Mouse (Mus musculus): ENCODE results near the gene Gpr87.
A peak's percentile ranks its signal among the peaks of the same experiment; 100 is the strongest.

The Gpr87 gene

GRCm38 (mm10) chr3:59194938-59195337 is at the start of gene Gpr87:
Gpr87 (minus strand) TSS chr3:59195104.
- DNase-seq (ENCODE audit: low read depth), result no peak

GRCm38 (mm10) chr3:59243384-59243783 is 48.5 kb upstream of the Gpr87 start:
- no peak for DNase-seq (ENCODE audit: low read depth)

DNA sequence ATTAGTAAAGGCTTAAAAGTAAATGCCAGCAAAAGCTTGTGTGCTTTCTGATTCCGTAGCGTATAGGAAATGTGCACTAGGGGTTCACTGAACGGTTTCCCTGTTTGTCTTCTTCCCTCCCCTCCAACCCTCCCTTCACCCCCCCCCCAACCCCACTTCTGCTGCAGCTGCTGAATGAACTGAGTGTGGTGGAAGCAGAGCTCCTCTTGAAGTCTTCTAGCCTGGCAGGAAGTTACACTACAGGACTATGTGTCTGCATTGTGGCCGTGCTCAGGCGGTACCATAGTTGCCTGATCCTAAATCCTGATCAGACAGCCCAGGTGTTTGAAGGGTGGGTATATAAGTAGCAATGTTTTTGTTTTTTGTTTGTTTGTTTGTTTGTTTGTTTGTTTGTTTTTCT is 40.0 kb upstream of the Gpr87 start:
- peak; percentile 73 for DNase-seq (ENCODE audit: low read depth)

- DNase-seq (ENCODE audit: low read depth), result peak; percentile 44
These were observed 36.0 kb upstream of the Gpr87 start for GRCm38 (mm10) chr3:59230912-59231311.

GRCm38 (mm10) chr3:59228730-59229551 is 34.0 kb upstream of the Gpr87 start:
- DNase-seq (ENCODE audit: low read depth), result peak; percentile 69

DNA sequence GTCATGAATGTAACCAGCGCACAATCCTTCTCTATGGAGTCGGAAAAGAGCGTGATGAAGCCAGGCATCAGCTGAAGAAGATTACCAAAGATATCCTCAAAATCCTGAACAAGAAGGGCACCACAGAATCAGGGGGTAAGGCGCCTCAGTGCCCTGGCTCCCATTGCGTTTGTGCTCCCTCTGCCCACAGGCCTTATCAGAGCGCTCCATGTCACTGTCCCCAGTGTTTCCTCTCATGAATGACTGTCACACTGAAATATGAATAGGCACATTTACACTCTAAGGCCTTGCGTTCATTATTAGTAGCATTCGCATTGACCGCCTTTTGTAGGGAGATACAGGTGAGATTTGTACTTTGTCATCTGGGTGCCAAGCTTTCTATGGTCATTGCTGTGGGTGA is 32.8 kb upstream of the Gpr87 start:
- DNase-seq (ENCODE audit: low read depth), result no peak

GRCm38 (mm10) chr3:59225411-59225810 is 30.5 kb upstream of the Gpr87 start:
- no peak for DNase-seq (ENCODE audit: low read depth)

DNA sequence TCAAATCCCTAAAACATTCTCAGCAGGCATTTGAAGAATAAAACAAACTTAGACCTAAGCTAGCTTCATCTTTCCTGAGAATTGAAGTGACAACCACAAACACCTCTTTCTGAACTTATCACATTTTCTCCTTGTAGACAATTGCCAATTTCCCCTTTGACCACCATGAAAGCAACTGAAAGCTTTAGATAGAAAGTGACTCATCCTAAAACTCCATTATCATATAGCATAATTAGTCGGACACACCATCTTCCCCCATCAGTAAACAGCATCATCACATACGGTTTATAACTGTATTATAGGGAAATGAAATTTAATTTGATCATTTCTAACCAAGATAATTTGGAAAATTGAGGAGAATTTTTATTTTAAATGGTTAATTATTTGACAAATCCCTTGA is 27.4 kb upstream of the Gpr87 start:
- no peak for DNase-seq (ENCODE audit: low read depth)

DNA sequence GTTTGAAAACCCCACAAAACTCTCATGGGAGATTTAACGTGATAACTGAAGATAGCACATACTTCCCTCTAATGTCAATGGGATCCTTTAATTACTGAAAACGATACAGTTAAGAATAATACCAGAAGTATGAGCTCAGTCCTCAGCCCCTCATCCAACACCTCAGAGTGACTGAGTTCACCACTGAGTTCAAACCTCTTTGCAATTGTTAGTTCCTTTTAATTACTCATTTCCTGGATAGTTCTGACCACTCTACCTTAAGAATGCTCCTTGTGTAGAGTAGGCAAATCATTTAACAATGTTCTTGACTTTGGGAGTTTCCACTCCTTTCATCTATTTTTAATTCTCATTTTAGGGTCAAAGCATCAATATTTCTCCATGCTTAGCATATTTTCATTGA is 24.4 kb upstream of the Gpr87 start:
- no peak for DNase-seq (ENCODE audit: low read depth)

- DNase-seq (ENCODE audit: low read depth), result no peak
These were observed 22.3 kb upstream of the Gpr87 start for GRCm38 (mm10) chr3:59217211-59217610.

GRCm38 (mm10) chr3:59212404-59212803 is 17.5 kb upstream of the Gpr87 start:
- no peak for DNase-seq (ENCODE audit: low read depth)

DNA sequence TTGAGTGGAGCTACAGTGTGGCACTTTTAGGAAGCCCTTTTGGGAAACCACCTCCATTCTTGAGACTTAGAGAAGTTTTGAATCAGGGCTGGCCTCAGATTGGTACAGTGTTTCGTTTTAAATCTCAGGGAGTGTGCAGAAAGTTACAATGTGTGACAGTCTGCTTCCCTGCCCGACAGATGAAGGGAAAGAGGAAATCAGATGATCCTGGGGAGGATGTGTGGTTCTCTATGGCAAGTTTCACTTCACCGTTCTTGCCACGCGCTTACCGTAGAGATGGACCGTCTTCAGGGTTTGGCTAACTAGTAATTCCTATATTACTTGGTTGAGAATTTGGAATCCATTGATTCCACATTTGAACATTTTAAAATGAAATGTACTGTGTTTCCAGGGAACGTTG is 16.9 kb upstream of the Gpr87 start:
- no peak for DNase-seq (ENCODE audit: low read depth)

- no peak for DNase-seq (ENCODE audit: low read depth)
These were observed 15.8 kb upstream of the Gpr87 start, which contains the start of gene P2ry13 for GRCm38 (mm10) chr3:59210727-59211126. P2ry13 (minus strand) TSS chr3:59210882.

- no peak for DNase-seq (ENCODE audit: low read depth)
These were observed 15.2 kb upstream of the Gpr87 start for GRCm38 (mm10) chr3:59210089-59210488.

GRCm38 (mm10) chr3:59208650-59209548 is 14.0 kb upstream of the Gpr87 start:
- DNase-seq (ENCODE audit: low read depth), result peak; percentile 80

DNA sequence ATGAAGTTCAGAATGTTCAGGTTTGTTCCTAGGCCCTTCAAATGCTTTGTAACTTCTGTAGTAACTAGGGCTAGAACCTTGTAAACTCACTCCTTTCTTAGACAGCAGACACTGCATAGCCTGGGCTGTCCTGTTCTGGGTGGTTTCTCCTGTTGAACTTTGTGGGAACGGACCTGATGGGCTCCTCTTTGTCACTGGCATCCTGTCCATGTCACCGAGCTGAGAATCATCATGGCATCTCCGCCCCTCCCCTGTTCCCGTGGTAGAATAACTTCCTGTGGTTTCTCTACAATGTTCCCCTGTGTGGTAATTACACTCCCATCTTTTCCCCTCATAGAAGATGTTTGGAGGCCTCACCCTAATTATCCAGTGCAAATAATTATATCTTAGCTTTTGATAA is 11.0 kb upstream of the Gpr87 start:
- peak; percentile 59 for DNase-seq (ENCODE audit: low read depth)

GRCm38 (mm10) chr3:59204719-59205503 is 10.0 kb upstream of the Gpr87 start:
- DNase-seq (ENCODE audit: low read depth), result peak; percentile 11

DNA sequence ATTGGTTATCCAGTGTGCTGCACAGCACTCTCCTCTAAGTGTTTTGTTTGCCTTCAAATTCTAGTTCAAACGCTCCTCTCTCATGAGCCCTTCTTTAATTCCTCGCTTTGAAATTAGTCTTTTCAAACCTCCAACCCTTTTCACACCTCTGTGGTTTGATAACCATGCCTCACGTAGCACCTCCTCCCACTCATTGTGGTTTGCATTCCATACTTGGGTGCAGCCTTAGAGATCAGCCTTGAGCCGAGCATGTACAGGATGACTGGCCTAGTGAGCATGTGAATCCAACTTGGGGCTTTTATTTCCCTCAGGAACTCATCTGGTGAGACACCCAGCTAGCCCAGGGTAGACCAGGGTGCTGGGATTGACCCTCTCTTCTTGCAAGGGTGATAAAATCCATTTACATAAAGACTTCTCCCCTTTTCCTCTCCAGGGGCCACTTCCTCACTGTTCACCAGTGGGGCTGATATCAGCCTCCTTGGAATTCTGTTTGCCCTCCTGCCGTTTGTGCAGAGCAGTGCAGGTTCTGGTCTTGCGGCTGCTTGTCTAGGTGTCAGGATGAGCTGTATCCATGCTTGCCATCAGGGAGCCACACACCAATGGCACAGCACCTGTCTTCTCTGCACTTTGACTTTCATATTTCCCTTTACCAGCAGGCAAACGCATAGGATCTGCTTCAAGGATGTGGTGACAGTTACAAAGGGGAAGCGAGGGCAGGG is 9.1 kb upstream of the Gpr87 start:
- peak; percentile 49 for DNase-seq (ENCODE audit: low read depth)

- no peak for DNase-seq (ENCODE audit: low read depth)
These were observed 2.5 kb upstream of the Gpr87 start for GRCm38 (mm10) chr3:59197329-59197948.

- no peak for DNase-seq (ENCODE audit: low read depth)
These were observed 805 bp downstream of the Gpr87 start for GRCm38 (mm10) chr3:59194099-59194498.

DNA sequence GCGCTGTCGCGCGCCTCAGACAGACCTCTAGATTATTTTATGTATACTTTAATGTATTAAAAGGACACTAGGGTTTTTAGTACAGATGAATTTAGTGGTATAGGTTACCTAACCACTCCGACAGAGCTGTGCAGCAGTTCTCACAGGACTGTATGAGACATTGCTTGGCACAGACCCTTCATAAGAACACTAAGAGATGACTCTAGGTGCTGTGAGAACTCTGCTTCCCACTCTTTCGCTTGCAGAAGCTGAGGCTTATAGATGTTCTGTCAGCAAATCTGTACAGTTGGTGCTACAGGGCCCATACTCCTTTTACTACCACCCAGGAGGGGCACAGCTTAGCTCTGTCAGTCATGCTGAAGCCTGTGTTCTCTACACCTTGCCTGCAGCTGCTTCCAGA is 3.2 kb downstream of the Gpr87 start:
- no peak for DNase-seq (ENCODE audit: low read depth)
